Mouse (Mus musculus) lung, postnatal 4 days (tissue): ENCODE measurements around the gene Taf1b.
"Not testable (repeated sequence)": the region's sequence is repeated elsewhere in the genome, so short reads cannot be mapped to it uniquely, and the experiment has no call there.

Experiments used
- DNase-seq, 2 experiments: peaks; one replicate each; pipeline ENCODE4 v3.0.0; 2021

The Taf1b gene

DNA sequence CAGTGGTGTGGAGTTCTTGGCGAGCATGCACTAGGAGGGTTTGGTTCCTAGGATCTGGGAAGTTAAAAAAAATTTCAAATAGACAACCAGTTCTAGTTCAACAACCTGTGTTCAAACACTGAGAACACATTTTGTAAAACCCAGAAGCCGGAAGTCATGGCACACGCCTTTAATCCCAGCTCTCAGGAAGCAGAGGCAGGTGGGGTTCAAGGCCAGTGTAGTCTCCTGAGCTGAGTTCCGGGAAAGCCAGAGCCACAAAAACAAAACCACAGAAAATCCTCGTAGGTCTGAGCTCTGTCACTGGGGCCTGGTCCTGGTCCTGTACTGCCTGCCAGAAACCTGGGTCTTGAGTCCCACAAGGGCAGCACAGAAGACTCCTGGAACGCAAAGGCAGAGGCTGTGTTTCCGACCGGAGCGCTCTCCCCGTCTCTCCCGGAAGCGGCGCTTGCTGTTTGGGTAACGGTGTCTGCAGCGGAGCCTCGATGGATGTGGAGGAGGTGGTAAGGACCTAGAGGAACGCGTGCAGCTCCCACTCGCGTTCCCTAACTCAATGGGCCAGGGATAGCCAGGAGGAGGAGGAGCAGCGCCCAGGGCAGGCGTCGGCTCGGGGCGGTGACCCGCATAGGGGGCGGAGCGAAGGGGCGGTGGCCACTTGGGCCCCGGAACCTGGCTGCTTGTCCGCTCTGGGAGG lies at the start of gene Taf1b:
TSS of gene Taf1b (plus strand) at position 210 of the 691 bp plus-strand sequence.
- peak; percentile 89 to 91 for DNase-seq

DNA sequence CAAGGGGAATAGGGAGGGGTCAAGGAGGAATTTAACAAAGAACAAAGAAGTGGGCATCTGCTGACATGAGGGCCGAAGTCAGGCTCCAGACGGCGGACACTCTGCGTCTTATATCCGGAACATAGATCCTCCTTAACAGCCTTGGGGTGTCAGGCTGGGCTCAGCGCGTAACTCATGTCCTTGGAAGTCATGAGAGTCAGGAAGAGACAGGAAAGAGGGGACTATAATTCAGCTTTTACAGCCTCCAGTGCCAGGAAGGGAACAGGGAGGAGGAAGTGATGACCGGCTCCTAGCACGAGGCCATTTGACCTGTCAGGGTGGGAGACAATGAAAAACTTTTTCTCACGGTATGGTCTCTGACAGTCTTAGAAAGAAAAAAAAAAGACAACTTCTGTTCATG lies 37.8 kb upstream of the Taf1b start:
- no peak for DNase-seq

DNA sequence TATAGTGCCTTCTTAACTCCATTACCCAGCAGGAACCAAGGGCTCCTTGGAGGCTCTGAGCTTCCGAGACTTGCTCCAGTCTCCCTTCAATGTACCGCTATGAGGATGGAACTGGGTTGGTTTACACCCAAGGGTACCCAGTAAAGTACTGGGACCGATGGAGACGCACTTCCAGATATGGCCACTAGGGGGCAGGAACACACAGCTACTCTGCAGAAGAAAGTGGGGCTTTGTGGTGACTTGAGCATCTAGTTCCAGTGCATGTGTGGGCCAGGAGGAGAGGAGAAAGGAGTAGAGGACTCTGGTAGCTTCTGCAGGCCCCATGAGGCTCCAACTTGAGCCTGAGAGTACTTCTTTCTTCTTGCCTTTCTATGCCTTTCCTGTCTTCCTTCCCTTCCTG lies 36.0 kb upstream of the Taf1b start:
- not testable (repeated sequence) for DNase-seq

DNA sequence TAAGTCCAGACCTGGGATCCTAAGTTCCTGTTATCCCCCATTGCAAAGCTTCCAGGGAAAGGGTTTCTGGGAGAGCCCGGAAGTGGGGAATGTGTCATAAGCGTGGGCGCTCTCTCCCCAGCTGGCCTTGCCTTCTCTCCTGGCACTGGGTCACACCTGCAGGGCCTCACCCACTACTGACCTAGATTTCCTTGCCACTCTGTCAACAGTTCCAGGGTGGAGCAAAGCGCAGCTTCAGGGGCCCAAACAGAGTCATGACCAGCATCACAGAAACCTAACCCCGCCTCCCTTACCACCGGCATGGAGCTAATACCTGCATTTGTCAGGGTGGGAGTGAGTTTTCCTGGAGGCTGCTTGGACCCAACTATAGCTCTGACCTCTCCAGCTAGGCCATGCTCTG lies 34.7 kb upstream of the Taf1b start:
- DNase-seq = not testable (repeated sequence)

DNA sequence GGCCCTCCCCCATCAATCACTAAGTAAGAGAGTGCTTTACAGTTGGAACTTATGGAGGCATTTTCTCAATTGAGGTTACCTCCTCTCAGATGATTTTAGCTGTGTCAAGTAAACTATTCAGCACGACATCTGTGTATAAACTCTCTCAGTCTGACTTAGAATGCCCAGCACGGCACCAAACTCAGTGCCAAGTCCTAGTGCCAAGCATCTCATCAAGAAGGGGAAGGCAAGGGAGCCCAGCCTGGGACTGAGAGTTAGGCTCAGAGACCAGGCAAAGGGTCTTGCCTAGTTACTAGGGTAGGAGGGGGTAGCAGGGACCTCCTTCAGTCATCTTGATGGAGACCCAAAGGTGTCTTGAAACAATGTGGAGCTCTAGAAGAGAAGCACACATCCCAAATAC lies 29.2 kb upstream of the Taf1b start:
- no peak for DNase-seq

DNA sequence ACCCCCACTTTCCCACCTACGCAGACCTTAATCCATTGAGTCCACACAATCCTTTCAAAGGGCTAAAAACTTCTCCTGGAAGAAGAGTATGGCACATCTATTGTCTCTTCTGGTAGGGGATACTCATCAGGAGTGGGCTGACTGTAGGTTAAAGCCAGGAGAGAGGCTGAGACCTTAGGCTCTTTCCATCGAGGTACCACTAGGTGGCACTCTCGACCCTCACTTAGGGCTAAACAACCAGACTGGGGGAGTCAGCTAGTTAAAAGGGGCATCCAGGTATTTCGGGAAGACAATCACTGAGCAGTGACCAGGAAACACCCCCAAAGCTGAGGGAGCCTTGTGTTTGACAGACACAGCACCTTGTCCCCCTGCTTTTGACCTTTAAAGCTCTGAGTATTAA lies 27.2 kb upstream of the Taf1b start:
- DNase-seq = peak; percentile 30 to 57

DNA sequence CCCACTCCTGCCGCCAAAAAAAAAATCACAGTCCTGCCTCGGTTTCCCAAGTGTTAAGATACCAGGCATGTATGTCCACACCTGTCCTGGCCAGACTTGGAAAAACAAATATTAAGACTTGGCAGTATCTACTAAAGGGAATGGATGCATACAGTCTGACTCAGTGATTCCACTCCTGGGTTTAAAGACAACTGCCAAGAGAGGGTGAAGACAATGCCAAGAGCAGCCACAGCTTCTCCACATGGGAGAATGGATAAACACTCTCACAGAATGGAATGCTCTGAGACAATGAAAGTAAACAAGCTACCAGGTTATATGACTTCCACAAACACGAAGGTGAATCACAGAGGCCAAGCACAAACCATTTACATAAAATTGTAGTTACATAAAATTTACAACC lies 24.9 kb upstream of the Taf1b start:
- no peak for DNase-seq

DNA sequence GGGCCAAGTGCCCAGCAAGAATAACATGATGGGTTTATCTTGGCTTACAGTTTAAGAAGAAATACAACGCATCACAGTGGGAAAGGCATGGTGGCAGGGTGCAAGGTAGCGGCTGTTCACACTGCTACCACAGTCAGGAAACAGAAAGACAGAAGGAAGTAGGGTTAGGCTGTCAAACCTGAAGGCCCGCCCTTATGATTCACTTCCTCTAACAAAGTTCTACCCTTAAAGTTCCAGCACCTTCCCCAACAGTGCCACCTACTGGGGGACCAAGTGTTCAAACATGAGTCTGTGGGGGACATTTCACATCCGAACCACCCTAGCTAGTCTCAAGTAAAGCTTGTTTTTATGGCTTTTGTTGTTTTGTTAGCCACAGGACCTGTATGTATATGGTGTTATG lies 13.2 kb upstream of the Taf1b start:
- DNase-seq = no peak

DNA sequence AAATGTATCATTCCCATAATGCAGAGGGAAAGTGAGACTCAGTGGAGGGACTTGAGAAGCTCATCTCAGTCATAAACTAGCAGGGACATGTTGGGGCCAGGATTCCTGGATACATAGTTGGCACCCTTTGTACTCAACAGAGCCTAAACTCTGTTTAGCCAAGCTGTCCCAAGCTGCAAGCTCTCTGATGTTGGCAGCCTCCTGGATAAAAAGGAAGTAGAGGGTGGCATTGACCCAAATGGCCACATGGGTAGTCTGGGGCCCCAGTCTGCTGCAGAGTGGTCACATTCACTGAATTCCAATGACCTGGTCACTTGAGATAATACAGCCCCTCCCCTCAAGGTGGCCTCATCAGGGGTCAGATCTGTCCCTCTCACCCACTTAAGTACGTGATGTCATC lies 11.3 kb upstream of the Taf1b start:
- DNase-seq = no peak

DNA sequence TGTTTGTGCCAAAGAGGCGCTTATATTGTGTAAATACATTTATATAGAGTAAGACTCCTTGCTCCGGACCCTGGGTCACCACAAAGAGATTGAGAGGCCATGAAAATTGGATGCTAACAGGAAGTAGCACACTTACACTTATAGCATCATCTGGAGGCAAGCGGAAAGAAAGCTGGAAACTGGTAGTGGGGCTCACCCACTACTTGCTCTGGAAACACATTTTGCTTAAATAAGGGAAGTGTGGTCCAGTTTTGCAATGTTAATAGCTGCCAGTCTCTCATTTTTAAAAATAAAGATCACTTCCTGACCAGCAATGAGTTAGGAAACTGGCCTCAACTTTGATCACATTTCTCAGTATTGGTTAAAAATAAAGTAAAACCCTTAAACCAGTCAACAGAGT lies 5.7 kb upstream of the Taf1b start:
- not testable (repeated sequence) for DNase-seq

DNA sequence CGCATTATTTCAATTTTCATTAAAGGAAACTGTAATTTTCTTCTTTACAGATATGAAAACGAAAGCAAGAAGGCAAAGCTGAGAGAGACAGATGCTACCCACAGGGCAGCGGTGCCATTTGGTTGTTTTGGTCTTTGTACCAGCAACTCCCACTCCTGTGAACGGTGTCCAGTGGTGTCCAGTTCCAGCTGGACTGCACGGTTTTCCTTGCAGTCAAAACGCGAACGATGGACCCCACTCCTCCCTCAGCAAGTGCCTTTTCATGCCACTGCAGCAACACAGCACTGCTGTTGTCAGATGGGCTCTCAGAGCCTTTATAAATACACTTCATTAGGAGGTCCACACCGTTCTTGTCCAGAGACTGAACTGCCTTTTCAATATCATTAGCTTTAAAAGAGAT lies 5.1 kb upstream of the Taf1b start:
- DNase-seq = no peak

DNA sequence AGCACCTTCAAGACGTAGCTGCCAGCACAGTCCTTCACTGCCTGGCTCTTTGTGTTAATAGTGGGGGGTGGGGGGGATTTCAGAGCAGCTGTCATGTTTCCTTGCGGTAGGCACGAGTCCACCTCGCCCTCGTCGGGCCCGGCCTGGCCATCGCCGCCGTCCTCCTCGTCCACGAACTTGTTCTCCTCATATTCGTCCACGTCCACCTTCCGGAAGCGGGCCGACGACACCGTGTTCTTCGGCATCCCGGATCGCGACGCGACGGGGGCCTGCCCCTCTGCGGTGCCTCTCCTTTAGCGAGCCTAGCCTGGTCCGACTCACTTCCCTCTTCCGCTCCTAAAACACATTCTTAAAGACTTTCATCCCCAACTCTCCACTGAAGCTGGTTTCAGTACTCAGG lies 4.7 kb upstream of the Taf1b start:
- DNase-seq = peak; percentile 26 to 31

DNA sequence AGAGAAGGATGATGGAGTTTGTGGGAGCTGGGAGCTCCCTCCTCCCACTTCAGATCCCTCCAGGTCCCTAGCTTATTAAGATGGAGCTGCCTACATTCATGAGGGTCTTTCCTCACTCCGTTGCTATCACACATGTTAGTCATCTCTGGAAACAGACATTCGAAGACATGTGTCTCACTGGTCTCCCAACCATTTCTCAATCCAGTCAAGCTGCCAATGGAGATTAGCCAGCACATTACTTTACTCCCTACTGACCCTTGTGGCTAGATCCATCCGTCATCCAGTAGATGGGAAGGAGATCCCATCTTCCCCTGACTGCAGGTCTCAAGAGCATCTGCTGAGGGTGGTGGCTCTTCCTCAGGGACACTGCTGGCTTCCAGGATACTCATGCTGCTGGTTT lies 3.4 kb upstream of the Taf1b start:
- not testable (repeated sequence) for DNase-seq

DNA sequence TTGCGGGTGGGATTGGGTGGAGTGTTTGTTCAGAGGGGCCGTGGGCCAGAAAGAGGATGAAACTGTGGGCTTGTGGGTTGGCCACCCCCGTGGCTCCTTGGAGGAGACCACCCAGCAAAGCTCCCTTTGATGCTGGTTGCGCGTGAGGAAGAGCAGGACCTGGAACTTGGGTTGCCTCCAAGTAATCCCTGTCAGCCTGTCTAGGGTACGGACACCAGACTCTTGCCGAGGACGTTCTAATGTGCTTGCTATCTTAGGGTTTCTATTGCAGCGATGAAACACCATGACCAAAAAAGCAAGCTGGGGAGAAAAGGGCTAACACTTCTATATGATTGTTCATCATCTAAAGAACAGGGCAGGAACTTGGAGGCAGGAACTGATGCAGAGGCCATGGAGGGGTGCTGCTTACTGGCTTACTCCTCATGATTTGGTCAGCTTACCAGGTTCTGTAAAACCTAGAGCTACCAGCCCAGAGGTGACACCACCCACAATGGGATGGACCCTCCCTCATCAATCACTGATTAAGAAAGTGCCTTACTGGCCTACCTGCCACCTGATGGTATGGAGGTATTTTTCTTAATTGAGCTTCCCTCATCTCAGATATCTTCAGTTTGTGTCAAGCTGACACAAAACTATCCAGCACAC lies 804 bp downstream of the Taf1b start:
- not testable (repeated sequence) for DNase-seq

DNA sequence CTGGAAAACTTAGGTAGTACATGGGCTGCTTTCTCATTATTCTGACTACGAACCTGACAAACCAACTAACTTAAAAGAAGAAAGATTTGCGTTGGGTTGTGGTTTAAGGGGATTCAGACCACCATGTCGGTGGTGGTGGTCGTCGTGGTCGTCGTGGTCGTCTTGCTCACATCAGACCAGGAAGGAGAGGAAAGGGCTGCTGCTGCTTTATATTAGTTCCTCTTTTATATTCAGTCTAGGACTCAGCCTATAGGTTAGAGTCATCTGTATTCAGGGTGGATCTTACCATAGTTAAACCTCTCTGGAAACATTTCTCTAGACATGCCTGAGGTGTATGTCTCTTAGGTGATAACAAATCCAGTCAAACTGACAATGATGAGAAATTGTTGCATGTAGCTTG lies 19.0 kb downstream of the Taf1b start:
- no peak for DNase-seq

DNA sequence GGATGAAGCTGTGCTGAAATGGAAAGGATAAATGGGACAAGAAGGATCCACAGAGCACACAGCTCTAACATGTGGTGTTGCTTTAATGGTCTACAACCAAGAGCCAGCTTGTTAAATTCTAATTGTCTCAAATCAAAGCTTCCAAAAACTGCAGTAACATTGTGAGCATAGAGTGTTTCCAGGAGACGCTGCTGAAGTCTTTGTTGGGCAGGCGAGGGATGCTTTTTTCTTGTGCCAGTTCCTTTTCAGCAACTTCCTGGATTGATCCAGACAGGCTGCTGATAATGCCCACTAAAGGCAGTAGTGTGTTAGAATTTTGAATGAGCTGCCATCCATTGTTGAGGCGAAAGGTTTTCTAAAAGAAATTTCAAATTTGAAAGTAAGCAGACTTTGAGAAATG lies 22.9 kb downstream of the Taf1b start:
- DNase-seq = no peak

DNA sequence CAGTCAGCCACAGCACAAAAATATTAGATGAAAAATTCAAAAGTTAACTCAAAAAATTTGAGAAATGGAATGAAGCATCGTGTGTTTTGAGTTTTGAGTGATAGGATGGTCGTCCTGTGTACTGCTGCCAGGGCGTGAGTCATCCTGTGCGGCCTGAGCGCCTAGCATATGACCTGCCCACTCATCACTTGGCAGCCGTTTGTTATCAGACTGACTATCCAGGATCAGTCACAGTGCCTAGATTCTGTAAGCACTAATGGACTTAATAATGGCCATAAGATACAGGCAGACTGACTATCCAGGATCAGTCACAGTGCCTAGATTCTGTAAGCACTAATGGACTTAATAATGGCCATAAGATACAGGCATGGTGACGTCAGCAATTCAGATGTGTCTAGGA lies 26.9 kb downstream of the Taf1b start:
- not testable (repeated sequence) for DNase-seq

DNA sequence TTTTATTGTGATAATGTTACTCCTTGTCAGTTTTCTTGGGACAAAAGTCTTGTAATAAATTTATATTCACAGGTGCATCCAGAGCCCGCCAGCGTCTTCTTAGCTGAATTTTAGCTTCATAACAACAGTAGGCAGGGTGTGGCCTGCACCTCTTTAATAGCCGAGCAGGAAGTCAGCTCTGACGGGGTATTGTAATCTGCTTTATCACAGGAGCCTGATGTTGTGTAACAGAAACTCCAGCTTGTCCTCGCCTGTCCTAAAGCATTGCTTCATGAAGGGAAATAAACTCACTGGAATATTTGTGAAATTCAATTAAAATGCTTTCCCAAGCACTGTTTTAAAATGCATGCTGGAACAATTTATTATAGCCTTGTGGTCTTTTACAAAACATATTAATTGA lies 38.2 kb downstream of the Taf1b start:
- DNase-seq = no peak

DNA sequence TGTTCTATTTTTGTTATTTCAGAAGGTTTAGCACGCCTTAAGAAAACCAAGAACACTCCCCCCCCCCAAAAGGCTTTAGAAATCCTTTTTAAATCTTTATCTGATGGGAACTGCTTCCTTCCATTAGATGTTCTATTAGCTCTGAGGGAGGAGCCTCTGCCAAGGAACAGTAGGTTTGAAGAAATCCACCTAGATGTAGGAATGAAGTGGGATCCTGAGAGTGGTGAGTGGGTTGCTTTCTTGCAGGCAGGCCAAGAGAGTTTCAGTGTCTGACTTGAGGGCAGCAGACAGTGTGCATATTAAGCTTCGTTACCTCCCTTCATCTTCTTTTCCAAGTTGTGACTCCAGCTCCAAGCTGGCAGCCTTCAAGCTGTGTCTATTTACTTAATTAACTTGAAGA lies 39.0 kb downstream of the Taf1b start:
- DNase-seq = no peak

DNA sequence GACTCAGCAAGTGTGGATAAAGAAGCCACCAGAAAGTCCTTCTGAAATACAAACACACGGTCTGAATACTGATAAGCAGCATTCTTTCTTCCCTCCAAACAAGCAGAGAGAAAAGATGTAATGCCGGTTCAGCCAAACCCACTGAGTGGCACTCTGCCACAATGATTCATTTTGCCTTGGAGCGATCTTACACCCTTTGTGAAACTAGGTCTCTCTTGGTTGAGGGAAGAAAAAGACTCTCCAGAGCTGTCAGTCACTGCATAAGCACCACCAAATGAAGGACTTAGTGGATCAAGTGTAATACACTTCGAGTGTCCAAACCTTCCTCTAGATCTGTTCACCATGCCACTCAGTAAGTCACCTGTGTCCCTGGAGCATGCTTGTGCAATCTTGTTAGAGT lies 39.8 kb downstream of the Taf1b start:
- DNase-seq = no peak

DNA sequence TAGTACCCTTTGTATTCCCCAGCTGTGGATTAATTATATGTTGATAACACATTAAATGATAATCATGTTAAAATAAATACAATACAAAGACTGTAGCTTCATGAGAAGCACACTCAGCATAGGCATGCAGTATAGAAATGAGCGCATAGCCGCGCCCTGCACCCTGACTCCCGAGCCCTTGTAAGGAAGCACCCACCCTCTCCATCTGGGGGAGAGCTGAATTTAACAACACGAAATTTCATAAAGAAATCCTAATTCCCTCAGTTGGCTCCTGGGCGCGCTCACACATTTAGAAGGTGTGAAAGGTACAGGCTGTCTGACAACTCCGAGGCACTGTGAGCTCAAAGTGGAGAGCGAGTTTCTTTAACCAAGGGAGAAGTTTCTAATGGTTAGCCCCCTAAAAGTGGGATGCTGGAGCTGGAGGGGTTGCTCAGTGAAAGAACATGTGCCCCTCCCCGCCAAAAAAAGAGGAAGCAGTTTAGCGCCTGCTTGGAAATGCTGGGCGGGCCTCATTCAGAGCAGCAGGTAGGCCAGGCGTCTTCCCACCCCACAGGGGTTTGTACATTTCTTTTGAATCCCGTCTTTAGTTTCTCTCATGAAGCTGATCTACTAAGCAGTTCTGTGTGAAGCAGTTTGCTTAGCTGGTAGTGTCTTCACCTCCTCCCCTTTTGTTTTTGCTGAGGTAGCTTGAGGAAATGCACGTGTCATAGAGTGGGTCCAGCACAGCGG lies 43.4 kb downstream of the Taf1b start:
- no peak for DNase-seq

DNA sequence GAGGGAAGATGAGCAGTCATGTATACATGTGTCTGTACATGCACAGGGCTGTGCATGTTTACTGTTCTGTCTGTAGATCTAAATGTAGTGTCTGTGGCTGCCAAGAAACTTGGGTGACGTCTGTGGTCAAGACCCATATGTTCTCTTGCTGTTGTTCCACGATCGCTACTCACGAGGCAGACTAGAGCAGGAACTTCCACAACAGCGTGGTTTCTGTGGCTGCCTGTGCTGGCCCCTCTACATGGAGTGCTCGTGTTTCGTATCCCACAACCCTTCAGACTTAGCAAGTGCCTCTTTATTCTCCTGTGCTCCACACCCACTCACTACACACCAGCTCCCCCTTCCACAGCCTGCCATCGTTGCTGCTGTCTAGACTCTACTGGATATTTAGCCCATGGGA lies 49.5 kb downstream of the Taf1b start:
- no peak for DNase-seq

DNA sequence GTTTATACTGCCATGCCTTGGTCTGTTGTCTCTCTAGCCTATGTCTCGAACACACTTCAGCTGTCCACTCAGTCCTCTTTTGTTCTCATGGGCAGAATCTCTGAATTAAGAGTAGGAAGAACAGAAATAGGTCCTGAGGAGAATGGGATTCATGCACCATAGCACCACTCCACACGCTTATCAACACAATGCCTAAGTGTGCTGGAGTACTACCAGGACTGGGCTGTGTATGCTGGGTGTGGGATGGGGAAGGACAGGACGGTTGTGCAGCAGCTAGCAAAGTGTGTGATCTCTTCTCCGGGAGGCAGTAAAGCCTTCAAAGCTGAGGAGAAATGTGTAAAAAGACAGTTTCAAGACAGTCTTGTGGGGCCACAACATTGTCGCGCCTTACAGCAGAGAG lies 50.7 kb downstream of the Taf1b start:
- DNase-seq = no peak

DNA sequence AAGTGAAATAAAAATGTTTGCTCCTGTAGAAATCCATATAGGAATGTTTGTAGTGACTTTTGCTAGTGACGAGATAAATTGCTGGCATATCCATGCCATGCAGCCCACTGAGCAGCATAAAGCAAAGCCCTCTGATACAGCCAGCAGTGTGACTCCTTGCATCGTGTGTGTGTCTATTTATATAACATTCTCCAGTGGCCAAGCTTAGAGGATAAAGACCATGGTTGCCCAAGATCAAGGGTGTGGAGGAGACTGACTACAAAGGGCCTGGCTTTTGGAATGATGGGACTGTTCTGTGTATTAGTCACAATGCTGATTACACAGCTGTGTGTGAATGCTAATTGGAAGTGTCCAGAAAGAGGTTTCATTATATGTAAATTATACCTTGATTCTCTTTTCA lies 54.4 kb downstream of the Taf1b start:
- DNase-seq = no peak
